Mouse (Mus musculus) forebrain, embryonic 10.5 days (tissue): Measurements from ENCODE around the gene Erbb4. TPM values are rescaled to one million over a fixed set of nuclear protein-coding genes. Genes with fewer than 3 reads are reported as not detected.

Experiments
- DNase-seq: peaks from one replicate; pipeline ENCODE4 v3.0.0-alpha.2; 2017; ENCODE audit warnings: low spot score; ENCODE audit errors: extremely low spot score
- H3K27ac ChIP-seq: fragments of 300-500 bp; sonication (generic); 2 replicates; pipeline ENCODE4 v1.5.1; 2016; ENCODE audit warnings: mild to moderate bottlenecking
- H3K27me3 ChIP-seq: fragments of 300-500 bp; sonication (generic); 2 replicates; pipeline ENCODE4 v1.6.1; 2016; ENCODE audit warnings: mild to moderate bottlenecking; ENCODE audit not compliant: poor library complexity, severe bottlenecking
- H3K36me3 ChIP-seq: fragments of 300-500 bp; sonication (generic); replicated peaks from 2 replicates; pipeline ENCODE4 v1.6.1; 2016; ENCODE audit warnings: mild to moderate bottlenecking, moderate library complexity
- H3K4me1 ChIP-seq: fragments of 300-500 bp; sonication (generic); 2 replicates; pipeline ENCODE4 v1.6.1; 2016
- H3K4me3 ChIP-seq: fragments of 300-500 bp; sonication (generic); 2 replicates; pipeline ENCODE4 v1.5.1; 2016; ENCODE audit warnings: mild to moderate bottlenecking, moderate library complexity
- H3K9me3 ChIP-seq: fragments of 300-500 bp; sonication (generic); 2 replicates; pipeline ENCODE4 v1.6.1; 2016; ENCODE audit warnings: mild to moderate bottlenecking, moderate library complexity
- WGBS: fragments of 180-500 bp; shearing (Covaris S2); methylation state at CpG from one replicate; pipeline ENCODE4 v1.1.7; 2016; 5-methylcytosine and 5-hydroxymethylcytosine counted together
- polyA plus RNA-seq: library from polyadenylated mRNA; unstranded; fragments of >200 nt; fragmentation: Nextera tagmentation; extraction: Ambion mirVana; gene quantifications from 2 replicates; pipeline ENCODE4 v1.2.1, GENCODE M21; 2016

Gene Erbb4
- 2.2 and 2.4 TPM in 2 replicates for polyA plus RNA-seq

DNA sequence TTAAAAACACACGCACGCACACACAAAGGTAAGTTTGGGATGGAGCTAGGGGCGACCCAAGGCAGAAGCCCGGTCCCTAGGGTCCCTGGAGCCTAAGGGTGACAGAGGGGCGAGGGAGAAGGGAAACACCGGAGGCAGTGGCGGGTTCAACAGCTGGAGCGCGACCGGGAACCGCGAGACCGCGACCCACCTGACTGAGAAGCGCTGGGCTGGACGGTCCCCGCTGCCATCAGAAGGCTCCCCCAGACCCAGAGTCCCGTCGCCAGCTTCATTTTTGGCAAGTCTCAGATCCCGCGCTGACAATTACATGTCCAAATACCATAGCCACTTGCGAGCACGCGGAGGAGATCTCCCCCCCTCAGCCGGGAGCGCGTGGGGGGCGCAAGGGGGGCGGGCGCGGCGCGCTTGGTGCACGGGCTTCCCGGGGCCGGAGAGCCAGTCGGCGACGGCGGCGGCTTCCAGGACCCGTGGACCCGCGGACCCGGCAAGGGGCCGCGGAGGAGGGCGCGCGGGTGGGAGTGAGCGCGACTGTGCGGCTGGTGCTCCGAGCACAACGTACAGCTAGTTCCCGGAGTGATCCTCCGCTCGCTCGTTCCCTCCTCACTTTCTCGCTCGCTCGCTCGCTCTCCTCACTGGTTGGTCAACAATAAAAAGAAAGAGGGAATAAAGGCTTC is at the start of gene Erbb4:
Erbb4 (minus strand) TSS at position 575 of the 674 bp plus-strand sequence.
- Histone ChIP-seq H3K27me3 (peaks cover 87% of the 10 kb centered on the region), H3K4me1 (peaks cover 48% of the 10 kb centered on the region), H3K27ac (peak within 1 kb of the TSS; percentile 86), H3K36me3 (no peaks in the 10 kb centered on the region), H3K4me3 (peak within 1 kb of the TSS; percentile 79), H3K9me3 (no peaks in the 10 kb centered on the region)
- DNase-seq = peak; percentile 49
- under 1% methylated on average over 63 of the region's 63 CpGs for WGBS

DNA sequence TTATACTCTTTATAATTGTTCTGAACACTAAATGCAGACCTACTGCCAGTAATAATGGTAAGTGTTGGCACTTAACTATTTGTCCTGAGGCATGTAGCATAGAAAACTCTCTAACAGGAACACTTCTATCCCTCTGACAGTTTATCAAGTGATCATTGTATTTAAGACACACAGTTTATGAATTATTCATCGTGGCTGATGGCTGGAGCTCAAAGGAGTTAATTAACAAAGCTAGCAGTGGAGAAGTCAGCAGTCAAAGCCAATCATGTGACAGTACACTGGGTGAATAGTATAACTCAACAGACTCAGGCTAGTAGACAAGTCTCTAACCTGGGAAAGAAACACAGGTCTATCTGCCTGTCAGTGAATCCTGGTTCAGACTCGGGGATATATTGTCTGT is 49.5 kb upstream of the Erbb4 start:
- Histone ChIP-seq H3K27me3 (no peaks in the 10 kb centered on the region), H3K36me3 (no peaks in the 10 kb centered on the region), H3K4me3 (no peak overlapping the region), H3K9me3 (no peaks in the 10 kb centered on the region), H3K4me1 (no peaks in the 10 kb centered on the region), H3K27ac (no peak overlapping the region)
- 75% methylated on average over 2 of the region's 2 CpGs for WGBS
- no peak for DNase-seq

DNA sequence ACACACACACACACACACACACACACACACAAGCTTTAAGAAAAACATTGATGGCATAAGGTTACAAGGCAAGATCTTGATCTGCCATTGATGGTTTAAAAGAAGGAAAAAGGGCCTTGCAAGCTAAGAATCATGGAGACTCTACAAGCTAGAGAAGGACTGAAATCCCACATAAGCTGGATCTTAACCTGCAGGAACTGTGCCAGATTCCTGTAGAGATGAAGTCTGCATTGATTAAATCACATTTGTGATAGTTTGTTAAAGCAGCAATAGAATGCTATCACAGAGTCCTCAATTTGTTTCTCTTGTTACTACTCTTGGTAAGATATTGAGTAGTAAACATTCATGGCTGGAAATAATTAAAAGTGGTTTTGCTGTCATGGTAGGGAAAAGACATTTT is 33.5 kb upstream of the Erbb4 start:
- H3K27me3 ChIP-seq = no peaks in the 10 kb centered on the region; the same call in 1 of the 2 replicates
- H3K27ac ChIP-seq = no peak overlapping the region
- H3K36me3 ChIP-seq = no peaks in the 10 kb centered on the region
- H3K4me3 ChIP-seq = no peak overlapping the region
- no peaks in the 10 kb centered on the region for H3K9me3 ChIP-seq
- no peaks in the 10 kb centered on the region for H3K4me1 ChIP-seq
- no peak for DNase-seq

DNA sequence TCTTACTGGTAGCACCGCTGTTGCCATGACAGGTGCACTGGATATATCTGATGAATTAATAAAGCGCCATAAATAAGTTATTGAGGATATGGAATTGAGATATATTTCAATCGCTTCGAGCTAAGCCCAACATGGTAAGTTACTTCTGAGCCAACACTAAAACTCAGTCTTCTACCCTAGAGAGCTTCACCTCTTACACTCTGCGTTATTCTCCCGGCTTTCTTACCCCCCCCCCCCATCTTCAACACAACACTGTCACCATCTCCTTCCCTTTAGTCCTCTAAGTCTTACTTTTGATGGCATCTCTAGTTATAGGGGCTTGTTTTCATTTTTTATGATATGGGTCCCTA is 31.6 kb upstream of the Erbb4 start:
- no peaks in the 10 kb centered on the region; the same call in 1 of the 2 replicates for H3K27me3 ChIP-seq
- 66% methylated on average over 6 of the region's 6 CpGs for WGBS

DNA sequence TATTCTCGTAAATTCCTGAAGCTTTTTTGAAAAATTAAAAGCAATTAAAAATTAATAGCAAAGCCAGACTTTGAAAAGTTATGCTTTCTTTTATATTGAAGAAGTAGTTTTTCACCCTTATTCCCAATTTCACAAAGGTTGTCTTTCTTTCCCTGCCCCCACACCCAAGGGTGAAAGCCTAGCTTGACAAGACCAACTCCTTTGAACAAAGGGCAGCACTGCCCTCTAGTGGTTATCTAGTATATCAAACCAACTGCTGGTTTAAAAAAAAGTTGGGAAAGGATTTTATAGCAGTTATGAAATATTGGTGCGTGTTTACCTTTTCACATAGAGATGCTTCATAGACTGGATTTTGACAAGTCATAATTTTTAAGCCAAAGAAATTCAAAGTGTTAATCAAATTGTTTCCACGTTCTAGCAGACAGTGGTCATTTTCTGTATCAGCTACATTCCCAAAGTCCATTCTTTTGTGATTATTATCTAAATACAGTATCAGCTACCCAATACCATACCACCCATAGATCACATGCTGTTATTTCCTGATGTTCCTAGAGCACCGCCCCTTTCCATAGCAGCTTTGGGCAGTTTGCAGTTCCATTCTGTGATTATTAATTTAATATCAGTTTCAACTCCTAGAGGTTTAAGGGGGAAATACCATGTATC is 31.1 kb upstream of the Erbb4 start:
- Histone ChIP-seq H3K27ac (no peak overlapping the region), H3K4me1 (no peaks in the 10 kb centered on the region), H3K27me3 (no peaks in the 10 kb centered on the region; the same call in 1 of the 2 replicates), H3K36me3 (no peaks in the 10 kb centered on the region), H3K4me3 (no peak overlapping the region), H3K9me3 (no peaks in the 10 kb centered on the region)
- WGBS = 37% methylated on average over 4 of the region's 4 CpGs
- DNase-seq = peak; percentile 42

More for the DNA sequence above, 31.6 kb upstream of the Erbb4 start:
- Histone ChIP-seq H3K36me3 (no peaks in the 10 kb centered on the region), H3K9me3 (no peaks in the 10 kb centered on the region), H3K4me3 (no peak overlapping the region), H3K4me1 (no peaks in the 10 kb centered on the region), H3K27ac (no peak overlapping the region)
- DNase-seq = no peak

DNA sequence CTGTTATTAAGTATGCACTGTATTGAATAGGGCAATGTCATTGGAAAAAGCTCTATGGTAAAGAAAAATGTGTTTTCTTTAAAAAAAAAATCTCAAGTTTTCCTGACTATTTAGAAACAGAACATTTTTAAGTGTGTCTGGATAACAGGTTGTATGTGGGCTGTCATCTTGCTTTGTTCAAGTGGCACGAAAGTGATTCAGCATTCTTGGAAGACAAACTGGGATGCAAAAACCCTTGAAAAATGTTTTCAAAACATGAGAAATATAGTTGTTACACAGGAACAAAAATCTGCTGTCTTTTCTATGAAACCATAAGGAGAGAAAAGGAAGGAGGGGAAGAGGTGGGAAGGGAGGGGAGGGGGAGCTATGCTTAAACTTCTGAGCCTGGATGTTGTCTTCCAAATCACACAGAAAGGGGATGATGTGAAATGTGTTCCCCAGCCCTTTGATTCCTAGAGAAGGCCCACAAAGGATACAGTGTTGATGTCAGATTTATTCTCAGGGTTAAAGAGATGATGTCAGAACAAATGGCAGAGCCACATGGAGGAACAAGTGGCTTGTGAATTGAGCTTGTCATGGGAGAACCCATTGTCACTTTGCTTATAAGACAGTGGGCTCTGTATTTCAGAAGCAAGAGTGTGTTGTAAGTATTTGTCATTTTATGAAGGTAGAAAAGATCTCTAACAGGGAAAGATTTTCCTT is 16.4 kb upstream of the Erbb4 start:
- Histone ChIP-seq H3K9me3 (no peaks in the 10 kb centered on the region), H3K27ac (no peak overlapping the region), H3K27me3 (no peaks in the 10 kb centered on the region), H3K4me3 (no peak overlapping the region), H3K36me3 (no peaks in the 10 kb centered on the region), H3K4me1 (no peaks in the 10 kb centered on the region)
- no peak for DNase-seq
- 97% methylated on average over 1 of the region's 1 CpGs for WGBS

DNA sequence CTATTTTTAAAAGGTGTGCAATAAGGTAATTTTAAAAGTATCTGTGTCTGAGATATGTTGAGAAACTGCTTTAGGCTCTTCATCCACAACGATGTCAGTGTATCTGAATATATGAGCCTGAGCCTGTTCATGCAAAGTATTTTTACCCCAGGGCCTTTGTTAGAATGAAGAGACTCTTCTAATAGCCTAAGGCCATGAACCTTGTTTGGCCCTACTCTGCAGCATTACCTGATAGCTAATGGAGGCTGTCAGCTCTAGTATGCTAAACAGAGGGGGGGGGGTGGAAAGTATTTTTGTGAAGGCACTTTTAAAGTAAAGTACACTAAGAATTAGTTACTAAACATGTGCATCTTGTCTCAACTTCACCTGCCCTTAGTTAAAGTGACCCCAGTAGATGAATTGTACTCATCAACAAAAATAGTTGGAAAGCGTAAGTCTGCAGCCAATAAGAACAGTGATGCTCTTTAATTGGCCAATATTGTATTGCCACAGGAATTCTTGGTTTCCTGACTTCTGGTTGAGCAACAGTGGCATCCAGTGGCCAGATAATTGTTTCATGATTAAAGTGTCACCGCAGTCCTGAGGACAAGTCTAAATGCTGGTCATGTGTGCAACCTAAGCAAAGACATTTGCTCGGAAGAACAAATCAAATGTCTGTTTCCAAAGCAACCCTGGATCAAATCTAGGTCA is 10.5 kb upstream of the Erbb4 start:
- H3K27me3 ChIP-seq = no peaks in the 10 kb centered on the region; the same call in 1 of the 2 replicates
- H3K4me3 ChIP-seq = no peak overlapping the region
- H3K27ac ChIP-seq = no peak overlapping the region
- 87% methylated on average over 4 of the region's 4 CpGs for WGBS
- no peaks in the 10 kb centered on the region for H3K4me1 ChIP-seq
- H3K9me3 ChIP-seq = no peaks in the 10 kb centered on the region
- H3K36me3 ChIP-seq = no peaks in the 10 kb centered on the region
- no peak for DNase-seq

DNA sequence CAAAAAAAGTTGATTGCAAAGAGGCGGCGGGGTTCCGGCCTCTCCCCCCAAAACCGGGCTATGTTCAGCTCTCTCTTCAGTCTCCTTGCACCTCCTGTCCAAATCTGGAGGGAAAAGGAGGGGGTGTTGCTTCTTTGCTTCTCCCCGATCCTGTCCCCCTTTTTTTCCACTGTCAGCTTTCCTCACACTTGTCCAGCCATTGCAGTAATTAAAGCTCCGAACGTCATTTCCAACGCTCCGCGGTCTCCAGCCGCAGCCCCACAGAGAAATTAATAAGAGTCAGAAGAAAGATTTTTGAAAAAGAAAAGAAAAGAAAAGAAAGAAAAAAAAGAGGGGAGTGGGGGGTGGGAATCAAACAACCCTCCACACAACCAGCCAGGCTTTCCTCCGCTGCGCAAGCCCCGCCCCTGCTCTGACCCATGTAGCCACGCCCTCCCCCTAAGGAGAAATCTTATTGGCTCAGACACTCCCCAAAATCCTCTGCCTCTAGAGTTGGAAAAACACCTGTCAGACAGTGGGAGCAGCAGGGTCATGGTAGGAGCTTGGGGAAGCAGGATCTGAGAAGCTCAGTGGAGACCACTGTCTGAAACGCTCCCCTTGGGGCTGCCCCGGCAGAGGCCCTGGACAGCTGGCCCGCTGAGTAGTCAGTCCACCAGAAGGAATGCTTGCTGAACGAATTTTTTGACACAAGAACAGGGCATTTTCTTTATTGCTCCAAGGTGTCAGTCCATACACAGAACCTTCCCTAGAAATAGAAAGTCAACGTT is 483 bp upstream of the Erbb4 start:
- Histone ChIP-seq H3K4me3 (peak overlapping the region; percentile 79), H3K27ac (peak overlapping the region; percentile 86), H3K4me1 (peaks cover 45% of the 10 kb centered on the region), H3K36me3 (no peaks in the 10 kb centered on the region), H3K27me3 (peaks cover 80% of the 10 kb centered on the region), H3K9me3 (no peaks in the 10 kb centered on the region)
- 3% methylated on average over 20 of the region's 20 CpGs for WGBS
- peak; percentile 63 for DNase-seq

DNA sequence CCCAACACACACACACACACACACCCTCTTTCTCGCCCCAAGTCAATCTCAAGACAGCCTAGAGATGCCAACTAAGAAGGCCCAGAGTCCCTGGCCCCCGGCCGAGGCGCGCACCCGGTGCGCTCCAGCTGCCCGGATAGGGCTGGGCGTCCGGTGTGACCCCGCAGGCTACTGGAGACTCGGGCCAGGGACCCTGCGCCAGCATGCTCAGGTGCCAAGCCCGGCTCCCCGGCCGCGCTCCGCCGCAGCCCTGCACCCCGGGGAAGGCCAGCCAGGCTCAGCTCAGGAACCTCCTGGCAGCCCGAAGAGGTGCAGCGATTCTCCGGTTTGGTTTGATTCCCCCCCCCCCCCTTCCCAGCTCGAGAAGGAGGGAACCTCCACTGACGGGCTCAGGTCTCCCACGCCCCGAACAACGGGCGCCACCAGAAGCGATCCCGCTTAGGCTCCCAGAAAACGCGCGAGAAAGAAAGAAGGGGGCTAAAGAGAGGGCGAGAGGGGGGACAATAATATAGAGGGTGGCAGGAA is 860 bp downstream of the Erbb4 start:
- Histone ChIP-seq H3K9me3 (no peaks in the 10 kb centered on the region), H3K36me3 (no peaks in the 10 kb centered on the region), H3K27ac (peak overlapping the region; percentile 86), H3K4me1 (peaks cover 48% of the 10 kb centered on the region), H3K4me3 (peak overlapping the region; percentile 79), H3K27me3 (peaks cover 93% of the 10 kb centered on the region)
- WGBS = under 1% methylated on average over 35 of the region's 35 CpGs
- DNase-seq = peak; percentile 54

DNA sequence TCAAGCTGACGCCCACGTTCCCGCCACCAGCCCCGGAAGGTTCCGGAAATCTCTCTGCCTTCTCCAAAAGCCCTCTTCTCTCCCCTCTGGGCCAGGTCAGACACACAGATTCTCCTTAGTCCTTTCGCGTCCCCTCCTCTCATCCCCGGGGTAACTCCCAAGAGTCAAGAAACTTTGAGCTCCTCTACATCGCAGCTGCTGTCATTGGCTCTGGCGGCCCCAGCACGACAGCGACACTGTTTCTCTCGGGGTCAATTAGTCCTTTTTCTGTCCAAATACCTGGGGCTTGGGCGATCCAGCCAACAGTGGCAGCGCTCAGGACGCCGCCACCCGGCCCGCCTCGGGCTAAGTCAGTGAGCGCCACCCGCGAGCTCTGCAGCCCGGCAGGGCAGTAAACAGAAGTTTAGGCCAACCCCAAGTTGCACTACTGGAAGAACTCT is 1.5 kb downstream of the Erbb4 start:
- Histone ChIP-seq H3K27me3 (peaks cover 92% of the 10 kb centered on the region), H3K36me3 (no peaks in the 10 kb centered on the region), H3K4me3 (peak overlapping the region; percentile 79), H3K4me1 (peaks cover 48% of the 10 kb centered on the region), H3K27ac (peak overlapping the region; percentile 86), H3K9me3 (no peaks in the 10 kb centered on the region)
- 0% methylated on average over 24 of the region's 24 CpGs for WGBS
- DNase-seq = peak; percentile 49

DNA sequence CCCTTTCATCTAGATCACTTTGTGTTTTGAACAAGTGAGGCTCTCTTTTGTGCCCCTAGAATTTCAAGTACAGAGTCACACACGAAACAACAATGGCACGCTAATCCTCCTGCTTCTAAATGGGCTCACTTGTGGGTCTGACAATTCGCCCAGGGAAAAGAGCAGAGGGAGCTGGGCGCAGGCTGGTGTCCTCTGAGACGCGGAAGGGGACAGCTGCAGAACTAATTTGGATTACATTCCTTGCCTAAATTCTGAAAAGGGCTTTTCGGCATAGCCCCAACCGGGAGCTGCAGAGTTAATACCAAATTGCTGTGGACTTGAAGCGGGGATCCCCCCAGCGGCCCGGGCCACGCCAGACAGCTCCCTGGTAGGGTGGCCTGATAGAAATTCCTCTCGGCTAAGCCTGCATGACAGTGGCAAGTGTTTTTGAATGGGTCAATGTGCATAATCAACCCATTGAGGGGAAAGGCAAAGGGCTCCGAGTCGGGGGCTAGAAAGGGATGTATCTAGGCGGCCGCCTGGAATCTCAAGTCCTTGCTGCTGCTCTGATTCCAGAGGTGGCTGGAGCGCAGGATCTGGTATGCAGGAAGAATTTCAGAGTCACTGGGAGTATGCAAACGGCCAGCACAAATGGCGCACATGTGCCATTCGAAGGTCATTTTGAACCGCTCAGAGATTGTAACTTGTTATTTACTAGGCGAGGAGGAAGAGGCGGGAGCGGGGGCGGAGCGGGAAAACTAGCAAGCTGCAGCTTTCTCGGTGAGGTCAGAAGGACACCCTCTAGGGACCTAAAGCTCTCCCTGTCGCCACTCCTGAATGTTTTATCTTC is 2.2 kb downstream of the Erbb4 start:
- Histone ChIP-seq H3K4me3 (peak overlapping the region; percentile 79), H3K27ac (peak overlapping the region; percentile 86), H3K27me3 (peaks cover 86% of the 10 kb centered on the region), H3K9me3 (no peaks in the 10 kb centered on the region), H3K36me3 (no peaks in the 10 kb centered on the region), H3K4me1 (peaks cover 48% of the 10 kb centered on the region)
- DNase-seq = peak; percentile 74
- WGBS = under 1% methylated on average over 29 of the region's 29 CpGs
